Mouse (Mus musculus): ENCODE results near the gene Hoxd10.

DNA sequence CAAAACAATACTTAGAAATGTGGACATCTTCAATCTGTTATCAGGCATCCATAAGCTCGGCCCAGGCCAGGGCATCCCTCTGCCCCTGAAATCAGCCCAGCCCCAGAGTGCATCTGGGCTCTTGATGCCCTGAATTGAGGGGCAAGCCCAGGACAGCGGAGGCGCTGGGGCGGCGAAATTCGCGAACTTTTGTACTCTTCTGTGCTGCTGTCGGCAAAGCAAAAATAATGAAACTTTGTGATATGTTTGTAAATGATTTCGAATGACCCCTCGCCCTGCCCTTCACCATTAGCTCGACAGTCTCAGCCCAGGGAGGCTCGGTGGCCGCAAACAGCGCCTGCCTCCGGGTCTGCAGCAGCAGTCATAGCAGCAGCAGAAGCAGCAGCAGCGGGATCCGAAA is 33.4 kb downstream of the Hoxd10 start:
- TF ChIP-seq CTCF (conservative IDR thresholded peaks at IDR 0.05; ENCODE audit: low read length) (no peak), NANOG (IDR thresholded peaks at IDR 0.05; ENCODE audit: borderline replicate concordance, low read length) (no peak), POU5F1 (IDR thresholded peaks at IDR 0.05; ENCODE audit: borderline replicate concordance, low read length) (no peak)

Measured in E14TG2a.4 (cell line).